Mouse (Mus musculus): ENCODE measurements around the gene Strip1.

DNA sequence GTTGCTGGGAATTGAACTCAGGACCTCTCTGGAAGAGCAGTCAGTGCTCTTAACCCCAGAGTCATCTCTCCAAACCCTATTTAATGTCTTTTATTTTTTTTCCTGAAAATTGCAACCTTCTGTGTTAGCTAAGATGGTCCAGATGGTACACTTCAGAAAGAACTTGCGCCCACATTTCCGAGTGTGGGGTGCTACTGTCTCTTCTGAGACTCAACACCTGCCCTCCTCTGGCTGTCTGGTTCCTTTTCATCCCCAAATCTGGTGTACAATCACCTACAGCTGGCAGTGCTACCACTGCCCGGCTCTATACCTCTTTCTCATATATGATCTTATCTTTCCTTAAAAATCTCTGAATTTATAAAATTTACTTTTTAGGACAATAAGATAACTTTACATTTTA, 21.5 kb upstream of the Strip1 start:
- no peak for TF ChIP-seq ZC3H11A (IDR thresholded peaks at IDR 0.05; ENCODE audit: borderline replicate concordance, low read depth, low read length)
- no peak for TF ChIP-seq CHD2 (IDR thresholded peaks at IDR 0.05; ENCODE audit: low read depth, low read length)
- no peak for TF ChIP-seq HCFC1 (IDR thresholded peaks at IDR 0.05; ENCODE audit: borderline replicate concordance, insufficient read depth, low read length)
- TF ChIP-seq MAFK (IDR thresholded peaks at IDR 0.05; ENCODE audit: insufficient read depth, low read depth, low read length) = no peak
